Comparison of ENCODE assay signal across 17 mouse cellular contexts in genomic region chr3:84710723-84711122, GRCm38 (mm10). TPM values are rescaled to one million over a fixed set of nuclear protein-coding genes. Genes with fewer than 3 reads are reported as not detected.
DNase-seq lines count a peak whose midpoint lies in the region; ATAC-seq and TF ChIP-seq lines count a peak whose summit lies in the region.
"Had no signal": no experiment of that assay in that cellular context is flagged by ENCODE, and none has a peak within 500 bp of the region (broad histone marks: within the 10 kb centered on the region; RNA-seq: fewer than 3 reads in every experiment).

No protein-coding gene starts in this region.

- H3K27me3 ChIP-seq in liver, postnatal 0 days (ENCODE audit: insufficient read depth, low read length) = no peaks in the 10 kb centered on the region
- H3K27me3 ChIP-seq in CH12.LX (replicated peaks) = no peaks in the 10 kb centered on the region
- no peaks in the 10 kb centered on the region for H3K27me3 ChIP-seq in forebrain, embryonic 13.5 days
- H3K27me3 ChIP-seq: embryonic facial prominence, embryonic 12.5 days; heart, embryonic 15.5 days had no signal

- no peak overlapping the region for H3K4me2 ChIP-seq in liver, postnatal 0 days (ENCODE audit: low read depth, low read length)
- no peak overlapping the region for H3K4me2 ChIP-seq in CH12.LX (ENCODE audit: insufficient read depth, low read depth, poor library complexity, severe bottlenecking)
- no peak overlapping the region for H3K4me2 ChIP-seq in forebrain, embryonic 13.5 days
- H3K4me2 ChIP-seq: embryonic facial prominence, embryonic 12.5 days; heart, embryonic 15.5 days; lung, embryonic 14.5 days had no signal

- ATAC-seq in liver, postnatal 0 days = no peak
- ATAC-seq in forebrain, embryonic 13.5 days = no peak
- ATAC-seq: forebrain, embryonic 16.5 days; midbrain, embryonic 16.5 days had no signal

- no peak overlapping the region for H3K27ac ChIP-seq in liver, postnatal 0 days (ENCODE audit: low read depth)
- H3K27ac ChIP-seq in CH12.LX (ENCODE audit: insufficient read depth, low read depth) = no peak overlapping the region
- no peak overlapping the region for H3K27ac ChIP-seq in forebrain, embryonic 13.5 days
- H3K27ac ChIP-seq: embryonic facial prominence, embryonic 12.5 days; heart, embryonic 15.5 days; kidney, postnatal 0 days had no signal

- DNase-seq in liver, postnatal 0 days = no peak
- DNase-seq in liver = no peak
- no peak for DNase-seq in CH12.LX (ENCODE audit: extremely low read depth)
- DNase-seq in naive thymus-derived CD4-positive, alpha-beta T cell, adult 2 months (ENCODE audit: low read depth) = peak; percentile 51
- DNase-seq in thymus, postnatal 25 days = peak; percentile 80
- no peak for DNase-seq in ovary, postnatal 36 days (ENCODE audit: low spot score)
- DNase-seq in urinary bladder, postnatal 25 days (ENCODE audit: low spot score) = no peak
- DNase-seq: adrenal gland, postnatal 10 days; cerebellum, adult 18-20 months; lung, embryonic 14.5 days had no signal

- TF ChIP-seq CTCF in liver, postnatal 0 days (IDR thresholded peaks at IDR 0.05; ENCODE audit: low read depth) = 0 out of 2 replicates have a peak, but pooled peaks have one; percentile 18
- peak in 1 of 2 experiments; percentile 70; a peak in 2 of 4 replicates for TF ChIP-seq CTCF in CH12.LX (conservative IDR thresholded peaks at IDR 0.05 in 1 of 2, IDR thresholded peaks at IDR 0.05 in 1 of 2; ENCODE audit: low read depth in 2 of 2, low read length in 2 of 2)

- dilution Hi-C loops in CH12.LX (cut with MboI; ENCODE audit: extremely low pct_ligation_motif_present, extremely low pct_unique_long_range_greater_than_20kb, low sequenced_read_pairs) = no loop called here

- no peaks in the 10 kb centered on the region for H3K79me2 ChIP-seq in CH12.LX (replicated peaks; ENCODE audit: control insufficient read depth, extremely low read depth, insufficient read depth, poor library complexity, severe bottlenecking)

- TF ChIP-seq POLR2A in CH12.LX (IDR thresholded peaks at IDR 0.05; ENCODE audit: low read depth, low read length) = no peak

- TF ChIP-seq RAD21 in CH12.LX (IDR thresholded peaks at IDR 0.05; ENCODE audit: low read depth, low read length) = peak; percentile 79

- TF ChIP-seq EP300 in liver, postnatal 0 days (IDR thresholded peaks at IDR 0.05; ENCODE audit: low read depth) = no peak
- TF ChIP-seq EP300 in CH12.LX (IDR thresholded peaks at IDR 0.05; ENCODE audit: low read length) = no peak

- H3K4me3 ChIP-seq in liver, postnatal 0 days (ENCODE audit: low read depth, low read length) = no peak overlapping the region
- H3K4me3 ChIP-seq in CH12.LX (replicated peaks in 1 of 3; ENCODE audit: low read depth in 2 of 3, low read length in 2 of 3, poor library complexity in 1 of 3) = no peak overlapping the region
- H3K4me3 ChIP-seq in forebrain, embryonic 13.5 days = no peak overlapping the region
- H3K4me3 ChIP-seq: embryonic facial prominence, embryonic 12.5 days; heart, embryonic 15.5 days had no signal

- 67% methylated on average over 4 of the region's 4 CpGs for WGBS in liver, postnatal 0 days (ENCODE audit: insufficient replicate concordance)
- WGBS in forebrain, embryonic 13.5 days = 92% methylated on average over 4 of the region's 4 CpGs

- H3K9me3 ChIP-seq in liver, postnatal 0 days (ENCODE audit: low read length) = peaks cover 5% of the 10 kb centered on the region
- H3K9me3 ChIP-seq in CH12.LX (replicated peaks; ENCODE audit: low read length) = peaks cover 10% of the 10 kb centered on the region
- H3K9me3 ChIP-seq in forebrain, embryonic 13.5 days (replicated peaks) = peaks cover 7% of the 10 kb centered on the region
- H3K9me3 ChIP-seq: heart, embryonic 15.5 days had no signal

- no peak overlapping the region for H3K9ac ChIP-seq in liver, postnatal 0 days (replicated peaks)
- no peak overlapping the region for H3K9ac ChIP-seq in CH12.LX (ENCODE audit: insufficient read depth, low read depth)
- H3K9ac ChIP-seq in forebrain, embryonic 13.5 days = no peak overlapping the region
- H3K9ac ChIP-seq: embryonic facial prominence, embryonic 12.5 days; heart, embryonic 15.5 days; lung, embryonic 14.5 days had no signal

- no peaks in the 10 kb centered on the region for H3K36me3 ChIP-seq in liver, postnatal 0 days (replicated peaks; ENCODE audit: insufficient read depth, low read length)
- peaks cover 0 to 3% of the 10 kb centered on the region in 2 experiments for H3K36me3 ChIP-seq in CH12.LX (replicated peaks in 1 of 2; ENCODE audit: control insufficient read depth in 1 of 2, insufficient read depth in 1 of 2, low read length in 1 of 2)
- no peaks in the 10 kb centered on the region for H3K36me3 ChIP-seq in forebrain, embryonic 13.5 days (ENCODE audit: poor library complexity, severe bottlenecking)
- H3K36me3 ChIP-seq: embryonic facial prominence, embryonic 12.5 days; G1E; heart, embryonic 15.5 days had no signal

- H3K4me1 ChIP-seq in liver, postnatal 0 days (ENCODE audit: insufficient read depth) = 0 out of 2 replicates have a peak, but pooled peaks cover 2% of the 10 kb centered on the region
- H3K4me1 ChIP-seq in CH12.LX (ENCODE audit: control insufficient read depth in 1 of 2, insufficient read depth in 2 of 2) = peaks cover 12 to 30% of the 10 kb centered on the region in 2 experiments
- H3K4me1 ChIP-seq in forebrain, embryonic 13.5 days = no peaks in the 10 kb centered on the region
- H3K4me1 ChIP-seq: embryonic facial prominence, embryonic 12.5 days had no signal

- in situ Hi-C loops in CH12.LX (cut with MboI; ENCODE audit: low pct_ligation_motif_present, low pct_unique_long_range_greater_than_20kb, low sequenced_read_pairs) = no loop called here

TF ChIP-seq in CH12.LX, 34 proteins besides CTCF, POLR2A, EP300 and RAD21:
- TF ChIP-seq ZC3H11A (IDR thresholded peaks at IDR 0.05; ENCODE audit: low read depth, low read length) (no peak), SMC3 (IDR thresholded peaks at IDR 0.05; ENCODE audit: low read depth, low read length) (peak; percentile 91)

RNA-seq across cellular contexts. Expression of gene Tmem154, which starts 44.7 kb away (rescaled TPM):
- polyA plus RNA-seq in liver, postnatal 0 days (2015; fragmentation: Nextera tagmentation; extraction: Ambion mirVana) = 2.9 and 3.5 TPM in 2 replicates
- total RNA-seq in CH12.LX (2012; rRNA removed) (38.6 and 42.8 TPM in 2 replicates), CH12.LX (2014; rRNA removed) (57.1 and 57.7 TPM in 2 replicates)
- polyA plus RNA-seq in CH12.LX (2012; ENCODE audit: insufficient read length, low read depth) = 81.6 and 91.5 TPM in 2 replicates
- polyA plus RNA-seq in forebrain, embryonic 13.5 days (2015; fragmentation: Nextera tagmentation; extraction: Ambion mirVana) = 0.31 TPM in 2 replicates

Comparison
In these comparisons a context has a peak if more than half of its experiments do, and no peak if none do; other contexts are left out.
1. DNase-seq: peak in naive thymus-derived CD4-positive, alpha-beta T cell, adult 2 months (single experiment) and thymus, postnatal 25 days (single experiment); none in liver, postnatal 0 days (single experiment), liver (single experiment), CH12.LX (single experiment), ovary, postnatal 36 days (single experiment) and urinary bladder, postnatal 25 days (single experiment).
2. RNA of gene Tmem154, which starts 44.7 kb away (polyA plus RNA-seq): 81.6 to 91.5 TPM in CH12.LX; 2.9 to 3.5 TPM in liver, postnatal 0 days and 0.31 TPM in forebrain, embryonic 13.5 days; every median in the first group is over 10 times any median in the second.